Mouse (Mus musculus): ENCODE data around the gene Mum1.

DNA sequence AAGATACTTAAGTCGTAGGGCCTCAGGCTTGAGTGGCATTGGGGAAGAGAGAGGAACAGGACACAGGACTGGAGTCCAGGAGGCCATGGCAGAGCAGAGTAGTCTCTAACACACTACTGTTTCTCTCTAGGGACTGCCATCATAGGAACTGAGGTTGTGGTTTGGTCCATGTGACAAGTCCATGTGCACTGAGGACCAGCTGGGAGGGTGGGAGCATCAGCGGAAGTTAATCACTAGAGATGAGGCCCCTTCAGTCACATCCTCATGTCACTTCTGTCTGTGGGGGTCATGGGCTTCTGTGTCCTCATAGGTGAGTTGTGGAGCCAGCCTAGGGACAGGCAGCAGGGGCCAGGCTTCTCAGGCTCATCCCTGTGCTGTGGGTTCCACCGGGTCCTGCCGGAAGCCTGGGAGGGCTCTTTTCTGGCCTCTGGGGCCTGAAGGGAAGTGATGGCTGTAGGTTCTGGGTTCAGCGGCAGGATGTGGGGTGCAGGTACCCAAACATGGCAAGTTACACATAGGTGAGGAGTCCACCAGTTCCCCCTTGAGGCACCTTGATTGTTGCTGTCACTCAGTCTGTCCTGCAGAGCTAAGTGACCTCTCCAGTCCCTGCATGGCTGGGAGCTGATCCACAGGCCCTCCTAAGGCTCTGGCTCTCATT lies 45.1 kb downstream of the Mum1 start:
- TF ChIP-seq EP300 (optimal IDR thresholded peaks at IDR 0.05): no peak
- no peak for TF ChIP-seq CTCF (IDR thresholded peaks at IDR 0.05; ENCODE audit: low read depth)
